Mouse (Mus musculus) embryo, embryonic 9.5 days (tissue): ENCODE results near the gene Hnrnpm.

Experiments used
- DNase-seq: peaks from one replicate; pipeline ENCODE4 v3.0.0-alpha.2; 2017; ENCODE audit errors: extremely low spot score

Gene Hnrnpm

GRCm38 (mm10) chr17:33598506-33598905 lies 88.2 kb downstream of the Hnrnpm start:
- no peak for DNase-seq

DNA sequence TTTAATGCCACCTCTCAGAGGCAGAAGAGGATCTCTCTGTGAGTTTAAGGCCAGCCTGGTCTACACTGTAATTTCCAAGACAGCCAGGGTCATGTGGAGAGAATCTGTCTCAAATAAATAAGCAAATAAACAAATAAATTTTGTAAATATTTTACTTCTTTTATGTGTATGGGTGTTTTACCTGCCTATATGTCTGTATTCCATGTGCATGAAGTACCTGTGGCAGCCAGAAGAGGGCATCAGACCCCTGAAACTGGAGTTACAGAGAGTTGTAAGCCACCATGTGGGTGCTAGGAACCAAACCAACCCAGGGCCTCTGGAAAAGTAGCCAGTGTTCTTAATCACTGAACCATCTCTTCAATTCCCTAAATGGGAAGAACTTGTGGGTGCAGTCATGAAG lies 89.4 kb downstream of the Hnrnpm start:
- DNase-seq, result no peak
